Mouse (Mus musculus) kidney, embryonic 15.5 days (tissue): ENCODE results near the gene Kazn. TPM values are rescaled to one million over a fixed set of nuclear protein-coding genes. Genes with fewer than 3 reads are reported as not detected.

Experiments used
- ATAC-seq: fragments of 200-750 bp; cut with Nextera tagmentation; replicated peaks from 2 replicates; pipeline ENCODE4 v1.8.0; 2017; ENCODE audit warnings: moderate TSS enrichment; ENCODE audit not compliant: low FRiP score
- H3K27ac ChIP-seq: fragments of 300-500 bp; sonication (generic); 2 replicates; pipeline ENCODE4 v1.5.1; 2015; ENCODE audit warnings: mild to moderate bottlenecking, inconsistent platforms
- H3K27me3 ChIP-seq: fragments of 300-500 bp; sonication (generic); 2 replicates; pipeline ENCODE4 v1.6.1; 2015; ENCODE audit warnings: inconsistent platforms
- H3K36me3 ChIP-seq: fragments of 300-500 bp; sonication (generic); 2 replicates; pipeline ENCODE4 v1.6.1; 2015; ENCODE audit warnings: inconsistent platforms
- H3K4me1 ChIP-seq: fragments of 300-500 bp; sonication (generic); 2 replicates; pipeline ENCODE4 v1.6.1; 2015; ENCODE audit warnings: inconsistent platforms
- H3K4me2 ChIP-seq: fragments of 300-500 bp; sonication (generic); 2 replicates; pipeline ENCODE4 v1.6.1; 2015; ENCODE audit warnings: moderate library complexity, mild to moderate bottlenecking, inconsistent platforms
- H3K4me3 ChIP-seq: fragments of 300-500 bp; sonication (generic); replicated peaks from 2 replicates; pipeline ENCODE4 v1.5.1; 2015; ENCODE audit warnings: mild to moderate bottlenecking, inconsistent platforms
- H3K9ac ChIP-seq: fragments of 300-500 bp; sonication (generic); 2 replicates; pipeline ENCODE4 v1.6.1; 2015; ENCODE audit warnings: mild to moderate bottlenecking, inconsistent platforms
- H3K9me3 ChIP-seq: fragments of 300-500 bp; sonication (generic); replicated peaks from 2 replicates; pipeline ENCODE4 v1.6.1; 2016; ENCODE audit warnings: inconsistent platforms
- WGBS: fragments of 180-500 bp; shearing (Covaris S2); methylation state at CpG from one replicate; pipeline ENCODE4 v1.1.7; 2015; ENCODE audit warnings: mixed read lengths; 5-methylcytosine and 5-hydroxymethylcytosine counted together
- polyA plus RNA-seq: library from polyadenylated mRNA; unstranded; fragments of >200 nt; fragmentation: Nextera tagmentation; extraction: Ambion mirVana; gene quantifications from 2 replicates; pipeline ENCODE4 v1.2.1, GENCODE M21; 2015

Gene Kazn
- polyA plus RNA-seq, 1 experiment from 2014 or later, result 15.9 TPM

- Histone ChIP-seq H3K27ac (no peak overlapping the region), H3K4me3 (no peak overlapping the region), H3K4me1 (peaks cover 15% of the 10 kb centered on the region; the same call in 1 of the 2 replicates), H3K27me3 (0 out of 2 replicates have a peak, but pooled peaks cover 3% of the 10 kb centered on the region), H3K9ac (no peak overlapping the region), H3K36me3 (no peaks in the 10 kb centered on the region), H3K4me2 (no peak overlapping the region), H3K9me3 (no peaks in the 10 kb centered on the region)
- no peak for ATAC-seq
- 70% methylated on average over 4 of the region's 4 CpGs for WGBS
Observed at GRCm38 (mm10) chr4:142261725-142262124, 22.5 kb upstream of the Kazn start.

GRCm38 (mm10) chr4:142258730-142259129 lies 19.5 kb upstream of the Kazn start:
- Histone ChIP-seq H3K4me1 (peaks cover 15% of the 10 kb centered on the region; the same call in 1 of the 2 replicates), H3K9ac (no peak overlapping the region), H3K27ac (no peak overlapping the region), H3K4me2 (no peak overlapping the region), H3K4me3 (no peak overlapping the region), H3K27me3 (no peaks in the 10 kb centered on the region), H3K9me3 (no peaks in the 10 kb centered on the region), H3K36me3 (no peaks in the 10 kb centered on the region)
- 92% methylated on average over 10 of the region's 10 CpGs for WGBS
- no peak for ATAC-seq

GRCm38 (mm10) chr4:142254088-142254487 lies 14.9 kb upstream of the Kazn start:
- ATAC-seq, result no peak
- WGBS, result 76% methylated on average over 6 of the region's 6 CpGs
- Histone ChIP-seq H3K27me3 (no peaks in the 10 kb centered on the region), H3K9me3 (no peaks in the 10 kb centered on the region), H3K4me1 (peaks cover 16% of the 10 kb centered on the region), H3K36me3 (no peaks in the 10 kb centered on the region), H3K27ac (no peak overlapping the region), H3K9ac (no peak overlapping the region), H3K4me2 (no peak overlapping the region), H3K4me3 (no peak overlapping the region)

- Histone ChIP-seq H3K27me3 (no peaks in the 10 kb centered on the region), H3K4me2 (no peak overlapping the region), H3K9me3 (no peaks in the 10 kb centered on the region), H3K36me3 (no peaks in the 10 kb centered on the region), H3K27ac (no peak overlapping the region), H3K4me3 (no peak overlapping the region), H3K9ac (no peak overlapping the region), H3K4me1 (peaks cover 15% of the 10 kb centered on the region)
- WGBS, result 28% methylated on average over 12 of the region's 12 CpGs
- no peak for ATAC-seq
Observed at GRCm38 (mm10) chr4:142251471-142252354, 12.5 kb upstream of the Kazn start.

DNA sequence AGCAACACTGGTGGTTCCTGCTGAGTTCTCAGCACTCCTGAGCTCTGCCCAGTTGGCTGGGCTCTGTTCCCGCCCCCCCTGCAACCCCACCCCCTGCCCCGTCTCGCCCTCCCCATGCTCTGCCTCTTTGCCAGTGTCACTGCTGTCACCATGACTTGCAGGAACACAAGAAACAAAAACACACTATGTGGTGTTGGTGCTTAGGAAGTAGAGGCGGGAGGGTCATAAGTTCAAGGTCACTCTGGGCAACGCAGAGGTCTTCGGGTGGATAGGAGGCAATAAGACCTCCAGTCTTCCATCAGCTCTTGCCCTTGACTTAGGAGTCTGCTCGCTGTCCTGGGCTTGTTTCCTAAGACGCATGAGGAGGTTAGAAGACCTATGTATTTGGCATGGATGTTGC lies 10.9 kb upstream of the Kazn start:
- no peak overlapping the region for H3K27ac ChIP-seq
- no peak overlapping the region for H3K4me2 ChIP-seq
- H3K9me3 ChIP-seq, result no peaks in the 10 kb centered on the region
- peaks cover 15% of the 10 kb centered on the region for H3K4me1 ChIP-seq
- no peaks in the 10 kb centered on the region for H3K36me3 ChIP-seq
- no peaks in the 10 kb centered on the region for H3K27me3 ChIP-seq
- WGBS, result 95% methylated on average over 8 of the region's 8 CpGs
- no peak overlapping the region for H3K4me3 ChIP-seq
- H3K9ac ChIP-seq, result no peak overlapping the region
- ATAC-seq, result no peak

GRCm38 (mm10) chr4:142249401-142249800 lies 10.2 kb upstream of the Kazn start:
- Histone ChIP-seq H3K4me3 (no peak overlapping the region), H3K9ac (no peak overlapping the region), H3K36me3 (no peaks in the 10 kb centered on the region), H3K27ac (no peak overlapping the region), H3K4me2 (no peak overlapping the region), H3K4me1 (peaks cover 15% of the 10 kb centered on the region), H3K9me3 (no peaks in the 10 kb centered on the region), H3K27me3 (no peaks in the 10 kb centered on the region)
- 0 out of 2 replicates have a peak, but pooled peaks have one; percentile 15 for ATAC-seq
- WGBS, result 24% methylated on average over 9 of the region's 9 CpGs

GRCm38 (mm10) chr4:142248426-142248825 lies 9.2 kb upstream of the Kazn start:
- Histone ChIP-seq H3K27me3 (no peaks in the 10 kb centered on the region), H3K9ac (no peak overlapping the region), H3K4me1 (peaks cover 15% of the 10 kb centered on the region), H3K9me3 (no peaks in the 10 kb centered on the region), H3K4me3 (no peak overlapping the region), H3K27ac (no peak overlapping the region), H3K4me2 (no peak overlapping the region), H3K36me3 (no peaks in the 10 kb centered on the region)
- ATAC-seq, result 0 out of 2 replicates have a peak, but pooled peaks have one; percentile 15
- 12% methylated on average over 5 of the region's 5 CpGs for WGBS

DNA sequence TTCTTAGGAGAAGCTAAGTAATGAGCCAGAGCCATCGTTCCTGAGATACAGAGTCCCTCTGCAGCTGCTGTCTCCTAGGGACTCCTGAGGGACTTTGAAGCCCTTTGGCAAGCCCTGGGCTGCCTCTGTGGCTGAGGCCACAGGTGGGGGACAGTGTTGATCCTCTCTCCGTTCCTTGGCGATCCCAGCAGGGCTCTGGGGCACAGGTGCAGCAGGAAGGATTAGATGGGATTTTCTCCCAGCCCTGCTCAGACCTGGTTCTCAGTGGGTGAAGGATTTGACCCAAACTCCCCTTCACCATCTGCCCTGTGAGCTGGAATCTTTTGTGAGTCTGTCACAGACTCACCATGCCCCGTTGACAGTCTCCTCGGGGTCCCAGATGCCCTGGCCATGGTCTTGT lies 7.5 kb upstream of the Kazn start:
- Histone ChIP-seq H3K27me3 (no peaks in the 10 kb centered on the region), H3K36me3 (no peaks in the 10 kb centered on the region), H3K9ac (no peak overlapping the region), H3K4me3 (no peak overlapping the region), H3K4me1 (peaks cover 14% of the 10 kb centered on the region), H3K27ac (no peak overlapping the region), H3K9me3 (no peaks in the 10 kb centered on the region), H3K4me2 (no peak overlapping the region)
- WGBS, result 45% methylated on average over 5 of the region's 5 CpGs
- no peak for ATAC-seq

GRCm38 (mm10) chr4:142244641-142245040 lies 5.4 kb upstream of the Kazn start:
- H3K27ac ChIP-seq, result no peak overlapping the region
- no peak overlapping the region for H3K9ac ChIP-seq
- H3K27me3 ChIP-seq, result no peaks in the 10 kb centered on the region
- no peaks in the 10 kb centered on the region for H3K9me3 ChIP-seq
- no peak for ATAC-seq
- H3K4me3 ChIP-seq, result no peak overlapping the region
- H3K4me2 ChIP-seq, result no peak overlapping the region
- H3K4me1 ChIP-seq, result peaks cover 18% of the 10 kb centered on the region
- WGBS, result 85% methylated on average over 5 of the region's 5 CpGs
- no peaks in the 10 kb centered on the region for H3K36me3 ChIP-seq

GRCm38 (mm10) chr4:142242750-142243383 lies 3.7 kb upstream of the Kazn start:
- Histone ChIP-seq H3K27ac (no peak overlapping the region), H3K4me2 (no peak overlapping the region), H3K27me3 (no peaks in the 10 kb centered on the region), H3K9ac (no peak overlapping the region), H3K4me3 (no peak overlapping the region), H3K36me3 (no peaks in the 10 kb centered on the region), H3K4me1 (peaks cover 26% of the 10 kb centered on the region), H3K9me3 (no peaks in the 10 kb centered on the region)
- no peak for ATAC-seq
- 88% methylated on average over 6 of the region's 6 CpGs for WGBS

DNA sequence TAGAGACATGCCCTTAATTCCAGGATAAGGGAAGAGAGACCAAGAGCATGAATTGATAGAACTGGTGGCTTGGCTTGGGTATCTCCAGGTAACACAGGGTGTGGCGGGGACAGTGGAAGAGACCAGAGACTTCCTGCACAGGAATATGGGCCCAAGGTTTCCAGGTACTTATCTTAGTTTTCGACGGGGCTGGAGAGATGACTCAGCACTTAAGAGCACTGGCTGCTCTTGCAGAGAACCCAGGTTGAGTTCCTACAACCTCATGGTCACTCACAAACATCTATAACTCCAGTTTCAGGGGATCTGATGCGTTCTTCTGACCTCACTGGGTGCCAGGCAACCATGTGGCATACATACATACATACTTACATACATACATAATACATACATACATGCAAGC lies 3.0 kb upstream of the Kazn start:
- Histone ChIP-seq H3K4me2 (no peak overlapping the region), H3K4me3 (no peak overlapping the region), H3K9ac (no peak overlapping the region), H3K36me3 (no peaks in the 10 kb centered on the region), H3K4me1 (peaks cover 33% of the 10 kb centered on the region), H3K9me3 (no peaks in the 10 kb centered on the region), H3K27ac (no peak overlapping the region), H3K27me3 (no peaks in the 10 kb centered on the region)
- WGBS, result 88% methylated on average over 4 of the region's 4 CpGs
- ATAC-seq, result no peak

GRCm38 (mm10) chr4:142240874-142241273 lies 1.7 kb upstream of the Kazn start:
- no peaks in the 10 kb centered on the region for H3K36me3 ChIP-seq
- H3K27ac ChIP-seq, result no peak overlapping the region
- no peak overlapping the region for H3K9ac ChIP-seq
- no peak overlapping the region for H3K4me3 ChIP-seq
- H3K4me1 ChIP-seq, result peaks cover 43% of the 10 kb centered on the region
- ATAC-seq, result no peak
- H3K9me3 ChIP-seq, result no peaks in the 10 kb centered on the region
- H3K4me2 ChIP-seq, result no peak overlapping the region
- WGBS, result 47% methylated on average over 5 of the region's 5 CpGs
- no peaks in the 10 kb centered on the region for H3K27me3 ChIP-seq
